Mouse (Mus musculus) R1 (cell line): Measurements from ENCODE around the gene Phlpp1.
A peak's percentile ranks its signal among the peaks of the same experiment; 100 is the strongest.

Experiments used
- DNase-seq: peaks from one replicate; pipeline ENCODE4 v3.0.0-alpha.2; 2018; ENCODE audit warnings: low read depth, low spot score

The Phlpp1 gene

DNA sequence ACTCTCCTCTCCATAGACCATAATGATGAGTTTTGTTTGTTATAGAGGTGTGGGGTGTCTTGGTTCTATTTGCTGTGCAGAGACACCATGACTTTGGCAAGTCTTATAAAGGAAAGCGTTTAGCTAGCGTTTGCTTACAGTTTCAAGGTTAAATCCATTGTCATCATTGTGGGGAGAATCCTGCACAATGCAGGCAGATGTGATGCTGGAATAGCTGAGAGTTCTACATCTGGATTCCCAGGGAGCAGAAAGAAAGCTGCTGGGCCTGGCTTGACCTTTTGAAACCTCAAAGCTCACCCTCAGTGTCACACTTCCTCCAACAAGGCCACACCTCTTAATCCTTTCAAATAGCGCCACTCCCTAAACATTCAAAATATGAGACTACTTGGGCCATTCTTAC is 7.4 kb upstream of the Phlpp1 start:
- peak; percentile 74 for DNase-seq

DNA sequence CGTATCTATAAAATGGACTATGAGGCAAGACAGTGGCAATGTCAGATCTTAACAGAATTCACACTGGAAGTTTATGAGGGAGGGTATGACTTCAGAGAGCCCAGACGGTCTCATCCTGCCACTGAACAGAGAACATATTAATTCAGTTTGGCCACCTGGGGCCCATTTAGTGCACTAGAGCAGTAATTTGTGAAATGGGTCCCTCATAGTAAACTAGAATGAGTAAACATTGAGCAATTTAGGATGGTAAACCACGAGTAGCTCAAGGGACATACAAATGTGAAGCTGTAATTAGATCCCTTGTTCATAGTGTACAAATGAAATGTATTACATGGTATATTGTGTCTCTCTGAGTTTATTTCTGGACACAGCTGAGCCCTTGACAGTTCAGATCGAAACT is 3.6 kb upstream of the Phlpp1 start:
- no peak for DNase-seq

DNA sequence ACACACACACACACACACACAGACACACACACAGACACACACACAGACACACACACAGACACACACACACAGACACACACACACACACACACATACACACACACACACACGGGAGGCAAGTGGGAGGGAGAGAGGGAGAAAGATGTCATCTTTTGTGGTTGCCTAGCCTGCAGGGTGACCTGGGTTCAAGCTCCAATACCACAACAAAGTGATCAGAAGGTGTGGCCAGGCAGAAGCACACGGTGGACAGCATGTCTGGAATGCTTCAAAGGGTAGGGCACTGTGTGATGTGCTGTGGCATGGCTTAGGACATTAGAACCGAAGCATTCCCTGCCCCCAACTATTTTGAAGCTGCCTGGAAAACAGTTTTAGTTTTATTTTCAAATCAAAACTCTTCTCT is 2.8 kb upstream of the Phlpp1 start:
- peak; percentile 32 for DNase-seq

DNA sequence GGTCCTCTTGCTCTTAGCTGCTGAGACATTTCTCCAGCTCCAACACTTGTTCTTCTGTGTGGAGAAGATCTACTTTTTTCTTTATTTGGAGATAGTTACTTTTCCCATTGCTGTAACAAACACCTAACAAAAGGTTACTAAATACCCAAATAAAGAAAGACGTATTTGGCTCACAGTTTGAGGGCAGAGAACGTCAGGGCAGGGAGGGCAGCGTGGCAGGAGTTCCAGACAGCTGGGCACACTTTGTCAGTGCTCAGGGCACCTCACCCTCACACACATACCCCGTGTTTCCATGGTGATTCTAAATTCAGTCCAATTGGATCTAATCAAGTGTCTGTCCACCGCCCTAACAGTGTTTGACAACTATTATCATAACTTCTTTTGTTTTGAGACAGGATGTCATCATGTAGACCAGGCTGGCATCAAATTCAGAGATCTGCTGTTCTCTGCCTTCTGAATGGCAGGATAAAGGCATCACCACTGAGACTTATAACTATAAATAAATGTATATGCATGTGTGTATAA is 1.7 kb upstream of the Phlpp1 start:
- no peak for DNase-seq

GRCm38 (mm10) chr1:106172301-106172930 is 864 bp downstream of the Phlpp1 start:
- peak; percentile 68 for DNase-seq

- peak; percentile 57 for DNase-seq
Measured at GRCm38 (mm10) chr1:106172931-106173371, 1.4 kb downstream of the Phlpp1 start.

GRCm38 (mm10) chr1:106173621-106174156 is 2.1 kb downstream of the Phlpp1 start:
- DNase-seq = no peak

GRCm38 (mm10) chr1:106174598-106174997 is 3.0 kb downstream of the Phlpp1 start:
- DNase-seq = no peak

DNA sequence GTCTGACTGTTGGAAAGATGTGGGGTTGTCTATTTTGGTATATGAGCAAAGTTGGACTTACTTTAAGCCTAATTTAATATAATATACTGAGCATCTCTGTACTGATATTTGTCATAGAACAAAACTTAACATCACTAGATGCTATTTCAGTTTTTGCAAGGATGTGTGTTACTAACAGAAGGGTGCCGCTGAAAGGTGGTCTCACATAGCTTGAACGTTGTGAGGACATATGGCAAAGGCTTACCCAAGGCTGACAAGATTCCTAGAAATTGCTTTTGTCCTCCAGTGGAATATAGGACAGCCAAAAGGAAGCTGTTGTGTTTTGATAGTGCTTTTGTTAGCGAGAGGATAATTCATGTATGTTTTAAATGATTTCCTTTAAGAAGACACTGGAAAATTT is 3.8 kb downstream of the Phlpp1 start:
- no peak for DNase-seq

GRCm38 (mm10) chr1:106176791-106177190 is 5.2 kb downstream of the Phlpp1 start:
- no peak for DNase-seq

DNA sequence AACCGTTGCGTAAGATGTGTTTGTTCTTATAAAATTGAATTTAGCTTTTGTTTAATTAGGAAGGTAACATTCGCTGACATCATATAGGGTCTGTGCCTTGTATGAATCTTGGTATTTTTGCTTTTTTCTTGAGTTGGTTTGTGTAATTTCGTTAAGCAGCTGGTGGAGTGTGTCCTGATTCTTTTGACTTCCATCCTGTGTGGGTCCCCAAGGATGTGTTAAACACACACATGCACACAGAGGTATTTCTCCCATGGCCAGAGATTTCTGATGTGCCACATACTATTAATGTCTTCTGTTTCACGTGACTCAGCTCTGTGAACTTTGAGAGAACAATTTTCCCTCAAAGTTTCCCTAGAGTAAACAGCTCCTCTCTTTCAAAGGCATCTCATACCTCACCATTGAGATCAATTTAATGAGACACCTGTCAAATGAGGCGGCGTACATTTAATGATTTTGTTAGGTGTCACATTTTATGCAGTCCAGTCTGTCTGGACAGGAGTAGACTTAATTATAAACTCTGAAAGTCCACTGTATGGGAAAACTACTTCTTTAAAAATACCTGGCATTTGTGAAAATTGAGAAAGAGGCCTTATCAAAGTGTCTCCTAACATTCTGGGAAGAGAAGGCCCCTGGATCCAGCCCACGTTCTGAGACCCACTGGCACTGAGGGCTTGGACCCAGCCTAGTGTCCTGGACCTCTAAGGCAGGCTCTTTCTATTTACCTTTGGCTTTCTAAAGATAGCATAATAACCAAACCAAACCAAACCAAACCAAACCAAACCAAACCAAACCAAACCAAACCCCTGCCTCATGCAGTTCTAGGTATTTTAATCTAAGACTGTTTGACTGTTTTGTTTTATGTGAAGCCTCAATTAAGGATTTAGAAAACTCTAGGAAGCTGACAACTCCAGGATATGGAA is 6.6 kb downstream of the Phlpp1 start:
- no peak for DNase-seq

GRCm38 (mm10) chr1:106183701-106184100 is 12.1 kb downstream of the Phlpp1 start:
- DNase-seq = no peak

- no peak for DNase-seq
Measured at GRCm38 (mm10) chr1:106184780-106185460, 13.4 kb downstream of the Phlpp1 start.

GRCm38 (mm10) chr1:106185461-106185924 is 13.9 kb downstream of the Phlpp1 start:
- no peak for DNase-seq

- DNase-seq = no peak
Measured at GRCm38 (mm10) chr1:106186062-106186461, 14.5 kb downstream of the Phlpp1 start.

- DNase-seq = no peak
Measured at GRCm38 (mm10) chr1:106187480-106187879, 15.9 kb downstream of the Phlpp1 start.

DNA sequence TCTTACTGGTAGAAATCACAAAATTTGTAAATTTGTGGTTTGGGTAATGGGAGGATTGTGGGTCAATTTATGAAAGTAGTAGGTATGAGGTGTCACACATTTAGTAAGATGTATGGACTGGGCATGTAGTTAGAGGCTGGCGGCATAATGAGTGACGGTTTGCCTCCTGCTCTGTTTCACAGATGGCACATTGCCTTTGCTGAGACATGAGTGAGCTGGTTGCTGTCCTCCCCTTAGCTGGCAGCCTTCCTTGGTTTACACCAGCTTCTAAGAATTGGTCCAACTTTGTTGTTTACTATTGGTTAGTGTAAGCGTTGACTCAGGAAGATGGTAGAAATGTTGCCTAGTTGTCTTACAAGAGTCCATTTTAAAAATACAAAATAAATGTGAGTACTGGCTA is 17.2 kb downstream of the Phlpp1 start:
- no peak for DNase-seq

DNA sequence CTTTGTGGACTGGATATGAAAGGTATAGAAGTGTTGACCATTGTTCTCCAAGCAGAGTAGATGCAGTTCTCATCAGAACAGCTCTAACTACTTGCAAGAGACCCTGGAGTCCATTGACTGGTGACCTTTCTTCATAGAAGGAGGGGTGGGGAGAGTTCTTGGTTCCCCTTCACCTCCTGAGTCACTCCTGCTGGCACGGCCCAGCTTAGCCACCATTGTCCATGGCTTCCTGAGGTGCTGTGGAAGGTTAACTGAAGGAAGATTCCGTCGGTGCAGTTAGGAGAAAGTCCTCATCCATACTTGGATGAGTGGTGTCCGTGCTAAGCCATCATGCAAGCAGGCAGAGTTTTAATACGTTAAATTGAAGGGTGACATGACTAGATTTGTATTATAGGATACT is 17.8 kb downstream of the Phlpp1 start:
- no peak for DNase-seq

GRCm38 (mm10) chr1:106190695-106191094 is 19.1 kb downstream of the Phlpp1 start:
- DNase-seq = peak; percentile 33

DNA sequence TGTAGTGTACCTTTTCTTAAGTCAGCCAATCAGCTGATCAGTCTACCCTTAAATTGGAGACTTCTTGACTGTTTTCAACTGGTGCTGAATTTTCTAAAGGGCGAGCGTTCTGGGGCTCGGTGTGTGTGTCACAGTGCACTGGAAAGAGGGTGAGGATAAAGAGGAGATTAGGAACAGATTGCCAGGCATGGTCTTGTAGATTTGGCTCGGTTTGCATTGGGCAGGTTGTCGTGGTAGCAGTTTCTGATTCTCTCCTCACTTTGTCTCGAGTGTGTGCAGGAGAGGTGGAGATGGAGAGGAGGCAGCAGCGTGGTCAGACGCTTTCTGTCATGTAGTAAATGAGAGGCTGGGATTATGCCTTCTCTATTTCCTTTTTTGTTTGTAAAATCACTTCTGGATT is 20.3 kb downstream of the Phlpp1 start:
- no peak for DNase-seq

DNA sequence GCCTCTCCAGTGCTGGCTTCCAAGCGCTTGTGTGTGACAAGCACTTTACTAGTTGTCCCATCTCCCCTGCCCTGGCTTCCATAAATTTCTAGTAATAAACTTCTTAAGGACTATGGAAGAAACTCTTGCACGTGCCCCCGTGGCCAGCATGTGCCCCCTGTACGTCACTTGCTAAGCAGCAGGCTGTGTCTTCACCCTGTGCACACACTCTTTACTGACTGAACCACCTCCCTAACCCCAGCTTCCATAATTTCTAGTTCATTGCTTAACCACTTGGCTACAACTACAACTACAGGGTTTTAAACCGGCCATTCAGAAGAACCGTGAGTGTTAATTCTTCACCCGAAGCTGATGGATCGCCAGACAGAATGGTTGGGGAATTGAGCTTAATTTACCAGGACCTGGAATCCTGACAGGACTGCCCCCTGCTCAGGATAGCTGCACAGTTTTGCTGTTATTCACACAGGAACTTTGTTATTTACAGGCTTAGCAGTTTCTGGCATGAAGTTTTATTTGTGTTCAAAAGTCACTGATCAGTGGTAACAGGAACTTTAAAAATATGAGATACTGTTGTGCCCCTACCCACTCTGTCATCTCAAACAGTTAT is 21.4 kb downstream of the Phlpp1 start:
- DNase-seq = no peak
